Mouse (Mus musculus): Measurements from ENCODE around the gene Fndc7. TPM values are rescaled to one million over a fixed set of nuclear protein-coding genes. Genes with fewer than 3 reads are reported as not detected.
"Not testable (repeated sequence)": the region's sequence is repeated elsewhere in the genome, so short reads cannot be mapped to it uniquely, and the experiment has no call there.

Fndc7 gene
- polyA plus RNA-seq, 1 experiment from 2014 or later = 0.07 TPM

DNA sequence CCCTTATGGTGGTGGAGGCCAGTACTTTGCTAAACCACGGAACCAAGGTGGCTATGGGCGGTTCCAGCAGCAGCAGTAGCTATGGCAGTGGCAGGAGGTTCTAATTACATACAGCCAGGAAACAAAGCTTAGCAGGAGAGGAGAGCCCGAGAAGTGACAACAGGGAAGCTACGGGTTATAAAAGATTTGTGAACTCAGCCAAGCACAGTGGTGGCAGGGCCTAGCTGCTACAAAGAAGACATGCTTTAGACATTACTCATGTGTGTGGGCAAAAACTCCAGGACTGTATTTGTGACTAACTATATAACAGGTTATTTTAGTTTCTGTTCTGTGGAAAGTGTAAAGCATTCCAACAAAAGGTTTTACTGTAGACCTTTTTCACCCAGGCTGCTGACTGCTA, 7.9 kb downstream of the Fndc7 start:
- 16% methylated on average over 4 of the region's 4 CpGs for WGBS
- not testable (repeated sequence) for H3K9ac ChIP-seq (replicated peaks; ENCODE audit: low read depth, low read length); H3K9me3 ChIP-seq (ENCODE audit: control insufficient read depth, low read length); H3K4me2 ChIP-seq (ENCODE audit: low read depth, low read length); H3K27ac ChIP-seq (ENCODE audit: low read depth, low read length); H3K36me3 ChIP-seq (ENCODE audit: control insufficient read depth, insufficient read depth, low read length); H3K4me3 ChIP-seq (ENCODE audit: low read depth, low read length); H3K4me1 ChIP-seq (ENCODE audit: control insufficient read depth, insufficient read depth, low read length); H3K27me3 ChIP-seq (ENCODE audit: control insufficient read depth, insufficient read depth, low read length); ATAC-seq (ENCODE audit: low read depth)

DNA sequence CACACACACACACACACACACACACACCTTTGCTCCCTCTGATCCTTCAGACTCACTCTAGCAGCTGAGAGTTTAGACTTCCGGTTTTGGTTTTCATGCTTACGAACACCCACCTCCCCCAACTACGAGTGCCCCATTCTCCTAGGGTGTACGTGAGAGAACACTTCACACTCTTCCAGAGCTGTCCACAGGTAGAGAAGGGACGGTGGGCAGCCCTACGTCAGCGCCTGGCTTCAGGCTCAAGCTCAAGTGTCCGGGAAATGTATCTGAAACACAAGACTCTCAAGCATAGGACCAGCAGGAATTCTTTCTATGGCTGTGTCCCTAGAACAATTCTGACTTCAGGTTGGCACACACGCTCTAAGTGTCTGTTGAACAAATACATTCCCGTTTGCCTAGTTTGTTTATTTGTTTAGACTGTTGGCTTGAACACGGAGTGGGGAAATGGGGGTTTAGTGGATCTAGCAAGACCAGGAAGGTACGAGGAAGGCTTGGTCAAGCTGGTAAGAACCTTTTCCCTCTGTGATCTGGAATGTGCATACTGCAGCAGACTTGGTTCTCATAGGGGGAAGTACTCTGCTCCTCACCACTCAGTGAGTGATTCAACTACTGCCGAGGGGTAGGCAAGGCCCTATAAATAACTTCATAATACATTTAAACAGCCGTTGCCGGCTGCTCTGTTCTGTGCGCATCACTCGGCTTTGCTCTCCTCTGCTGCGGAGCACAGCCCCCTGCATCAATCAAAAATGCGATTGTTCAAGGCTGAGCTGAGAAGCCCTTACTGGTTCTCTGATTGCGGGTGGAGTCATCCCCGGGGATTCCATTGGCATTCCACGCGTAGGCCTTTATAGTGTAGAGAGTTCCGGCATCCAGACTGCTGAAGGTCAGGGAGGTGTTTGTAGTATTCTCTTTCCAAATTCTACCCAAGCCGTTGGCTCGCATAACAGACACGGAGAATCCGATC, 9.0 kb downstream of the Fndc7 start:
- no peaks in the 10 kb centered on the region for H3K36me3 ChIP-seq (ENCODE audit: control insufficient read depth, insufficient read depth, low read length)
- H3K9me3 ChIP-seq (ENCODE audit: control insufficient read depth, low read length) = no peaks in the 10 kb centered on the region
- no peak overlapping the region for H3K27ac ChIP-seq (ENCODE audit: low read depth, low read length)
- peak overlapping the region; percentile 28 for H3K4me2 ChIP-seq (ENCODE audit: low read depth, low read length)
- ATAC-seq (ENCODE audit: low read depth) = peak; percentile 74
- H3K27me3 ChIP-seq (ENCODE audit: control insufficient read depth, insufficient read depth, low read length) = no peaks in the 10 kb centered on the region
- 42% methylated on average over 28 of the region's 28 CpGs for WGBS
- no peak overlapping the region for H3K9ac ChIP-seq (replicated peaks; ENCODE audit: low read depth, low read length)
- no peak overlapping the region for H3K4me3 ChIP-seq (ENCODE audit: low read depth, low read length)
- 0 out of 2 replicates have a peak, but pooled peaks cover 9% of the 10 kb centered on the region for H3K4me1 ChIP-seq (ENCODE audit: control insufficient read depth, insufficient read depth, low read length)

DNA sequence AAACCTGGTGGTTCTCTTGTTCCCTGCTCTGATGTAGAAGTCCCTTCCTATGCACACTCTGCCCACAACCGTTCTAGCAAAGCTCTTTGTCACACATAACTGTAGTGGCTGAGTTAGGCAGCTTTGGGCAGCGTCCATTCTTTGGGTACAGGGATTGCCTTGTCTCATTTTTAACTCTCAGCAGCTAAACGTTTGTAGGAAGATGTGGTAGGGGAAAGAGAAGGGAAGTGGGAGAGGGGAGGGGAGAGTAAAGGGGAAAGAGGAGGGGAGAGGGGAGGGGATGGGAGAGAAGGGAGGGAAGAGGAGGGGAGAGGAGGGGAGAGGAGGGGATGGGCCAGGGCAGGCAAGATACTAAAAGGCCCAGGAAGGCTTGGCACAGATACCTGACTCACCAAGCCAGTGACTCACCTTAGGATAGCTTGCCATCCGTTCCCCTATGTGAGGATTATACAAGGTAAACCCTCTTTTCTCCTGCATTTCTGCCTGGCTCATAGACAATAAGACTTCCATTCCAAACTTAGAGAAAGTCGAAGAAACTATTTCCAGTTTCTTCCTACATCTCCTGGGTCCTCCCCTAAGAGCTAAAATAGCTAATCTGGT, 9.9 kb downstream of the Fndc7 start:
- H3K4me2 ChIP-seq (ENCODE audit: low read depth, low read length) = no peak overlapping the region
- H3K4me3 ChIP-seq (ENCODE audit: low read depth, low read length) = no peak overlapping the region
- WGBS = 66% methylated on average over 5 of the region's 5 CpGs
- H3K36me3 ChIP-seq (ENCODE audit: control insufficient read depth, insufficient read depth, low read length) = no peaks in the 10 kb centered on the region
- H3K27me3 ChIP-seq (ENCODE audit: control insufficient read depth, insufficient read depth, low read length) = no peaks in the 10 kb centered on the region
- no peak for ATAC-seq (ENCODE audit: low read depth)
- no peak overlapping the region for H3K27ac ChIP-seq (ENCODE audit: low read depth, low read length)
- H3K9ac ChIP-seq (replicated peaks; ENCODE audit: low read depth, low read length) = no peak overlapping the region
- 0 out of 2 replicates have a peak, but pooled peaks cover 9% of the 10 kb centered on the region for H3K4me1 ChIP-seq (ENCODE audit: control insufficient read depth, insufficient read depth, low read length)
- H3K9me3 ChIP-seq (ENCODE audit: control insufficient read depth, low read length) = no peaks in the 10 kb centered on the region

DNA sequence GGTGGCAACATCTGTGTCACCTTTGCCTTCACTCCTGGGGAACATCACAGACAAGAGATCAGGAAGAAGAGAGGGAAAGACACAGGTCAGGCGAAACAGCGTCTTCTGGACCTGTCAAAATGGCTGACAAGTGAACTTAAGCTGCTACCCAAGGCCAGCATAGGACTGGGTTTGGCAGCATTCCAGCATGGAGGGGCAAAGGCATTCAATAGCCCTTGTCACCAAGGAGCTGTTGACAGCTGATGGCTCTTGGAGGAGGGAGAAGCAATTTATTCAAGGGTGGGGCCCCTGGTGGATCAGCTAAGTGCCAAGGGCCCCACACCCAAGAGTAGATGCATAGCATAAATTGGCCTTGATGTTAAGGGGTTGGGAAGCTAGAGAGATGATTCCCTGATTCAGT, 10.7 kb downstream of the Fndc7 start:
- Histone ChIP-seq H3K4me1 (ENCODE audit: control insufficient read depth, insufficient read depth, low read length) (0 out of 2 replicates have a peak, but pooled peaks cover 9% of the 10 kb centered on the region), H3K27me3 (ENCODE audit: control insufficient read depth, insufficient read depth, low read length) (no peaks in the 10 kb centered on the region), H3K9me3 (ENCODE audit: control insufficient read depth, low read length) (no peaks in the 10 kb centered on the region), H3K36me3 (ENCODE audit: control insufficient read depth, insufficient read depth, low read length) (no peaks in the 10 kb centered on the region), H3K9ac (replicated peaks; ENCODE audit: low read depth, low read length) (no peak overlapping the region), H3K4me2 (ENCODE audit: low read depth, low read length) (no peak overlapping the region), H3K4me3 (ENCODE audit: low read depth, low read length) (no peak overlapping the region), H3K27ac (ENCODE audit: low read depth, low read length) (no peak overlapping the region)
- no peak for ATAC-seq (ENCODE audit: low read depth)
- 62% methylated on average over 2 of the region's 2 CpGs for WGBS

DNA sequence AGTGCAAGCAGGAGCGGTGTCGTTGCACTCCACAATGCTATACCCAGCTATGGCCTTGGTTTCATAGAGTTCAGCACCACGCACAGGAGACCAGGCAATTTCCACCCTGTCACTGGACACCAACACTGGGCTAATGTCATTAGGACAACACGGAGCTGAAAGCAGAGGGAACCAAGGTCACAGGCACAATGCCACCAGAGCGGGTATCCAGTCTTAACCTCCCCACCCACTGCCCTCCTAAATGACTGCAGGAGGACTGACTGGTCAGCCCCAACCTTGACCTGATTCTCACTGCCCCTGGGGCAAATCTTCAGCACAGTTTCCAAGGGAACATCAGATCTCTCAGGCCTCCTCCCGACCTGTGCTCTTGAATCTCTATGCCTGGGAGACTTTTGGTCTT, 19.2 kb downstream of the Fndc7 start:
- no peaks in the 10 kb centered on the region for H3K4me1 ChIP-seq (ENCODE audit: control insufficient read depth, insufficient read depth, low read length)
- ATAC-seq (ENCODE audit: low read depth) = no peak
- H3K36me3 ChIP-seq (ENCODE audit: control insufficient read depth, insufficient read depth, low read length) = no peaks in the 10 kb centered on the region
- H3K9me3 ChIP-seq (ENCODE audit: control insufficient read depth, low read length) = no peaks in the 10 kb centered on the region
- H3K27ac ChIP-seq (ENCODE audit: low read depth, low read length) = no peak overlapping the region
- no peak overlapping the region for H3K4me2 ChIP-seq (ENCODE audit: low read depth, low read length)
- no peaks in the 10 kb centered on the region for H3K27me3 ChIP-seq (ENCODE audit: control insufficient read depth, insufficient read depth, low read length)
- WGBS = 86% methylated on average over 6 of the region's 6 CpGs
- H3K9ac ChIP-seq (replicated peaks; ENCODE audit: low read depth, low read length) = no peak overlapping the region
- H3K4me3 ChIP-seq (ENCODE audit: low read depth, low read length) = no peak overlapping the region

DNA sequence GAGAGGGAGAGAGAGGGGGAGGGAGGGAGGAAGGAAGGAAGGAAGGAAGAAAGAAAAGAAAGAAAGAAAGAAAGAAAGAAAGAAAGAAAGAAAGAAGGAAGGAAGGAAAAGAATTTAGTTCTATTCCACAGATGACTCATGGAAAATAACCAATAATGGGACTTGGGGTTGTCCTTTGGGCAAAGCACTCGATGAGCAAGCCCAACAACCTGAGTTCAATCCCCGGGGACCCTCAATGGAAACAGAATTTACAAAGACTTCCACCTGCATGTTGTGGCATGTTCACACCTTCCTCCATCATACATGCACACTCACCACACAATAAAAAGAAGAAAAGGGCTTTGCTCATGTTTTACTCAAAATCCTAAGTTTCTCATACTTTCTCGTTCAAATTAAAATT, 22.4 kb downstream of the Fndc7 start:
- Histone ChIP-seq H3K4me3 (ENCODE audit: low read depth, low read length) (no peak overlapping the region), H3K36me3 (ENCODE audit: control insufficient read depth, insufficient read depth, low read length) (no peaks in the 10 kb centered on the region), H3K4me1 (ENCODE audit: control insufficient read depth, insufficient read depth, low read length) (no peaks in the 10 kb centered on the region), H3K27me3 (ENCODE audit: control insufficient read depth, insufficient read depth, low read length) (no peaks in the 10 kb centered on the region), H3K9ac (replicated peaks; ENCODE audit: low read depth, low read length) (no peak overlapping the region), H3K27ac (ENCODE audit: low read depth, low read length) (no peak overlapping the region), H3K4me2 (ENCODE audit: low read depth, low read length) (no peak overlapping the region), H3K9me3 (ENCODE audit: control insufficient read depth, low read length) (no peaks in the 10 kb centered on the region)
- ATAC-seq (ENCODE audit: low read depth) = no peak
- 90% methylated on average over 3 of the region's 3 CpGs for WGBS

DNA sequence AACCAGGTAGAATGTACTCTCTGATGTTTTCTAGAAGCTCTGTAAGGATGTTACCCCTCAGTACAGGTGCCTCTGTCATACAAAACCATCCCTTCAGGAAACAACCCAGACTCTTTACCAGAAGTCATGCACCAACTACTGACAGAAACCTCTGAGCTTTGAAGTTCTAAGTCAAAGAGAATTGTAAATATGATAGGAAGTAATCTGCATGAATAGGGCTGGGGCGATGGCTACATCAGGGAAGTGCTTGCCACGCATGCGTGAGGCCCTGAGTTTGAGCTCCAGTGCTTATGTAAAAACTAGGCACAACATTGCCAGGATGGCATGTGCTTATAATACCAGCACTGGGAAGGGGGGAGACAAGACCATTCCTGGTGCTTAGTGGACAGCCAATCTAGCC, 24.1 kb downstream of the Fndc7 start:
- Histone ChIP-seq H3K4me3 (ENCODE audit: low read depth, low read length) (no peak overlapping the region), H3K9me3 (ENCODE audit: control insufficient read depth, low read length) (no peaks in the 10 kb centered on the region), H3K4me1 (ENCODE audit: control insufficient read depth, insufficient read depth, low read length) (no peaks in the 10 kb centered on the region), H3K27ac (ENCODE audit: low read depth, low read length) (no peak overlapping the region), H3K27me3 (ENCODE audit: control insufficient read depth, insufficient read depth, low read length) (no peaks in the 10 kb centered on the region), H3K9ac (replicated peaks; ENCODE audit: low read depth, low read length) (no peak overlapping the region), H3K36me3 (ENCODE audit: control insufficient read depth, insufficient read depth, low read length) (no peaks in the 10 kb centered on the region), H3K4me2 (ENCODE audit: low read depth, low read length) (no peak overlapping the region)
- WGBS = 96% methylated on average over 3 of the region's 3 CpGs
- ATAC-seq (ENCODE audit: low read depth) = no peak

DNA sequence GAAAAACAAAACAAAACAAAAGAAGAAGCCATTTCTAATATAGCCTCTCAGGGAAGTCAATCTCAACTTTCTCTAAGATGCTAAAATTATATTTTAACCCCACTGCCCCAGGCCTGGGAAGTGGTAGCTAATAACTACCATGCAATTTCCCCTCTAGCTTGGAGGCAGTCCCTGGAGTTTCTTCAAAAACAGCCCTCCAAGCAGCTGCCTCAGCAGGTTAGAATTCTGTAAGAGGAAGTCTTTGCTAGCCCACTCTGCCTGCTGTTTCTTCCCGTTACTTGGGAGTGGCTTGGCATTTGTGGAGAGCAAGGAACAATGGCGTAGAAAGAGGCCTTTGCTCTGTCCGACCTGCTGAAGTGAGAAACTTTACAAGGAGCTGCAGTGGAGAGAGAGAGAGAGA, 24.7 kb downstream of the Fndc7 start:
- H3K9me3 ChIP-seq (ENCODE audit: control insufficient read depth, low read length) = no peaks in the 10 kb centered on the region
- no peak overlapping the region for H3K9ac ChIP-seq (replicated peaks; ENCODE audit: low read depth, low read length)
- no peak overlapping the region for H3K4me2 ChIP-seq (ENCODE audit: low read depth, low read length)
- no peaks in the 10 kb centered on the region for H3K4me1 ChIP-seq (ENCODE audit: control insufficient read depth, insufficient read depth, low read length)
- H3K4me3 ChIP-seq (ENCODE audit: low read depth, low read length) = no peak overlapping the region
- ATAC-seq (ENCODE audit: low read depth) = no peak
- H3K36me3 ChIP-seq (ENCODE audit: control insufficient read depth, insufficient read depth, low read length) = no peaks in the 10 kb centered on the region
- H3K27me3 ChIP-seq (ENCODE audit: control insufficient read depth, insufficient read depth, low read length) = no peaks in the 10 kb centered on the region
- WGBS = 36% methylated on average over 3 of the region's 3 CpGs
- no peak overlapping the region for H3K27ac ChIP-seq (ENCODE audit: low read depth, low read length)

DNA sequence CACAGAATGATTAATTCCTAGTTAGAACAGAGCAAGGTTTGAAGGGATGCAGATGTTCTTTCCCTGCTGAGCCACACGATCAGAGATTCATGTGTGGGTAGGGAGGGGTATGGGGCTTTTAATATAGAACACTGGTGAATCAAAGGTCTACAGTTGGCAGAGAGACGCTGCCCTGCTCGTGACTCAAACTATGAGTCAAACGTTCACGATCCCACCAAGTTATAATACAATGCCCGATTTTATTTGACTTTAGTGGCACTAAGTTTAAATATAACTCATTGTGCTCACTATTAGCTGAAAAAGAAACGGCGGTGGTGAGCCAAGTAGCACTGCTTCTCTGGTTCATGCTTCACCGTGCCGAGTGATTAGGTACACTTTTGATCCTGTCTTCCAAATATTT, 26.7 kb downstream of the Fndc7 start:
- H3K9ac ChIP-seq (replicated peaks; ENCODE audit: low read depth, low read length) = no peak overlapping the region
- no peaks in the 10 kb centered on the region for H3K27me3 ChIP-seq (ENCODE audit: control insufficient read depth, insufficient read depth, low read length)
- no peaks in the 10 kb centered on the region for H3K9me3 ChIP-seq (ENCODE audit: control insufficient read depth, low read length)
- no peaks in the 10 kb centered on the region for H3K4me1 ChIP-seq (ENCODE audit: control insufficient read depth, insufficient read depth, low read length)
- H3K4me2 ChIP-seq (ENCODE audit: low read depth, low read length) = no peak overlapping the region
- no peak overlapping the region for H3K27ac ChIP-seq (ENCODE audit: low read depth, low read length)
- no peak for ATAC-seq (ENCODE audit: low read depth)
- no peaks in the 10 kb centered on the region for H3K36me3 ChIP-seq (ENCODE audit: control insufficient read depth, insufficient read depth, low read length)
- H3K4me3 ChIP-seq (ENCODE audit: low read depth, low read length) = no peak overlapping the region
- 89% methylated on average over 10 of the region's 10 CpGs for WGBS

Measured in neural tube, embryonic 14.5 days (tissue).